Mouse (Mus musculus) thymus, adult 2 months (tissue): ENCODE results near the gene Angptl8. TPM values are rescaled to one million over a fixed set of nuclear protein-coding genes. Genes with fewer than 3 reads are reported as not detected.

Source experiments
- DNase-seq: peaks from one replicate; pipeline ENCODE4 v3.0.0; 2021
- H3K27ac ChIP-seq: fragments of 200-500 bp; 2 replicates; pipeline ENCODE4 v1.5.1; 2012; ENCODE audit warnings: low read length, control low read depth; ENCODE audit not compliant: control insufficient read depth, insufficient read depth
- H3K27me3 ChIP-seq: fragments of 200-500 bp; 2 replicates; pipeline ENCODE4 v1.6.1; 2012; ENCODE audit warnings: mild to moderate bottlenecking, low read length, moderate library complexity, mixed read lengths; ENCODE audit not compliant: control insufficient read depth, insufficient read depth
- H3K36me3 ChIP-seq: fragments of 200-500 bp; 2 replicates; pipeline ENCODE4 v1.6.1; 2012; ENCODE audit warnings: mild to moderate bottlenecking, low read length, moderate library complexity; ENCODE audit not compliant: control insufficient read depth, insufficient read depth
- H3K4me1 ChIP-seq: fragments of 200-500 bp; replicated peaks from 2 replicates; pipeline ENCODE4 v1.6.1; 2012; ENCODE audit warnings: low read length; ENCODE audit not compliant: control insufficient read depth, insufficient read depth
- H3K4me3 ChIP-seq: fragments of 200-500 bp; 2 replicates; pipeline ENCODE4 v1.5.1; 2012; ENCODE audit warnings: mild to moderate bottlenecking, low read length, control low read depth, moderate library complexity; ENCODE audit not compliant: control insufficient read depth, insufficient read depth
- CTCF ChIP-seq: fragments of 200-500 bp; IDR thresholded peaks from 2 replicates; pipeline ENCODE4 v1.5.1; 2012; ENCODE audit warnings: mild to moderate bottlenecking, control low read depth, low read length, moderate library complexity, borderline replicate concordance; ENCODE audit not compliant: control insufficient read depth, poor library complexity, insufficient read depth; ENCODE audit errors: extremely low read depth
- POLR2A ChIP-seq: fragments of 200-500 bp; IDR thresholded peaks from 2 replicates; pipeline ENCODE4 v1.6.1; 2012; ENCODE audit warnings: mild to moderate bottlenecking, low read length, control low read depth, moderate library complexity; ENCODE audit not compliant: control insufficient read depth, poor library complexity, insufficient read depth; ENCODE audit errors: extremely low read depth
- WGBS: fragments of 180-500 bp; shearing (Covaris S2); methylation state at CpG from one replicate; pipeline ENCODE4 v1.1.7; 2018; 5-methylcytosine and 5-hydroxymethylcytosine counted together
- polyA plus RNA-seq: library from polyadenylated mRNA; depleted of rRNA; stranded (reverse); fragments of >200 nt; gene quantifications from 2 replicates; pipeline ENCODE4 v1.2.3, GENCODE M21; 2012

The Angptl8 gene
- polyA plus RNA-seq, 1 experiment, result 4.7 TPM

DNA sequence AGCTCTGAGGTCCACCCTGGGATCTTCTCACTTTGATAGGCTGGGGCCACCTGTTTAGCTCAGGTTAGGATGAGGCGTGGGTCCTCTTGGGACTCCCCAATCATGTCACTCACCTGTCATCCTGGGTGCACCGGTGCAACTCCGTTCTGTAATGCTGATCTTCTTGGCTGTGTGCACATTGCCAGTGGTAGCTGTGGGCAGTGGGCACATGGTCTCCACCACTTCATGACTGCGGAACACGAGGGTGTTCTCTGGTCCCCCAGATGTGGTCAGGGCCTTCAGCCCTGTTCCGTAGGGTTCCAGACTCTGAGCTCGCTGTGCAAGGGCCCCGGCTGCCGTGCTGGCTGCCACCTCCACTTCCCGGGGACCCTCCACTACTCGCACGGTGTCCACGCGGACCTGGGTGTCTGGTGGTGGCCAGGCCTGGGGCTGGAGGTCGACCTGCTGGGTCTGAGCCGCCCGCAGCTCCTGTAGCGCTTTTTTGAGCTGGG lies 40.9 kb upstream of the Angptl8 start:
- TF ChIP-seq CTCF (no peak), POLR2A (no peak)
- peaks cover 10% of the 10 kb centered on the region for H3K4me1 ChIP-seq
- no peak overlapping the region for H3K27ac ChIP-seq
- 97% methylated on average over 18 of the region's 18 CpGs for WGBS
- H3K36me3 ChIP-seq, result no peaks in the 10 kb centered on the region
- DNase-seq, result no peak
- no peak overlapping the region for H3K4me3 ChIP-seq
- no peaks in the 10 kb centered on the region for H3K27me3 ChIP-seq

DNA sequence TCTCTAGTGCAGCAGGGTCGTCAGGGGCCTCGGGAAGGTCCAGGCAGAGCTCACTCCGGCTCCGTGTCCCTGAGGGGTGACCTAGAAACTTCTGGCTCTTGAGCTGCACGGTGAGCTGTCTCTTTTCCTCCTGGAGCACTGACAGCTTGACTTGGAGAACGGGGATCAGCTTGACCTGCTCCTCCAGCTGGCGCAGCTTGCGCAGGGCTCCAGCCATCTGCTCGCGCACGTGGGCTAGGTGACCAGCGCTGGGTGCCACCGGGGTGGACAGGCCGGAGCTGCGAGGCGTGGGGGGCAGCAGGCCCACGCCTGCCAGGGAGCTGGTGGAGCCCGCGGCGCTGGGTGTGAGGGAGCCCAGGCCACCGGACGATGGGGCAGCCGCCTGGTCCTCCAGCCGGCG lies 40.4 kb upstream of the Angptl8 start:
- Histone ChIP-seq H3K4me1 (peaks cover 10% of the 10 kb centered on the region), H3K4me3 (no peak overlapping the region), H3K36me3 (no peaks in the 10 kb centered on the region), H3K27me3 (no peaks in the 10 kb centered on the region), H3K27ac (no peak overlapping the region)
- no peak for TF ChIP-seq CTCF
- no peak for TF ChIP-seq POLR2A
- WGBS, result 98% methylated on average over 25 of the region's 25 CpGs
- DNase-seq, result no peak

DNA sequence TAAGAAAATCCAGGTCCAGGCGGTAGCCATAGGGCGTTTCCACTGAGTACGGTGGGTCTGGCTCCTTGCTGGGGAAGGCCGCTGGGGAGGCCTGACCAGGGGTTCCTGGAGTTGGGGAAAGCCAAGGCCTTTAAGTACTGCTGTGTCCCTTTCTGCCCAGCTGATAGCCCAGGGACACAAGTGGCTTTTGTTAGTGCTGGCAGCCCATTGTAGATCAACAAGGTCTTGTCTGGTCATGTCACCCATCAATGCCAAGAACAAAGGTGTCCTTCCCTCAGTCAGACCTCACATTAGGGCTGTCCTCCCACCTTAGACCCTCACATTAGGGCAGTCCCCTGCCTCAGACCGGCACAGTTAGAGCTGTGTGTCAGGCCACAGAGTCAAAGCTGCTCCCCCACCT lies 39.7 kb upstream of the Angptl8 start:
- WGBS, result 98% methylated on average over 5 of the region's 5 CpGs
- H3K27ac ChIP-seq, result no peak overlapping the region
- no peaks in the 10 kb centered on the region for H3K27me3 ChIP-seq
- no peak for DNase-seq
- TF ChIP-seq POLR2A (no peak), CTCF (no peak)
- H3K4me1 ChIP-seq, result peaks cover 10% of the 10 kb centered on the region
- H3K36me3 ChIP-seq, result no peaks in the 10 kb centered on the region
- no peak overlapping the region for H3K4me3 ChIP-seq

DNA sequence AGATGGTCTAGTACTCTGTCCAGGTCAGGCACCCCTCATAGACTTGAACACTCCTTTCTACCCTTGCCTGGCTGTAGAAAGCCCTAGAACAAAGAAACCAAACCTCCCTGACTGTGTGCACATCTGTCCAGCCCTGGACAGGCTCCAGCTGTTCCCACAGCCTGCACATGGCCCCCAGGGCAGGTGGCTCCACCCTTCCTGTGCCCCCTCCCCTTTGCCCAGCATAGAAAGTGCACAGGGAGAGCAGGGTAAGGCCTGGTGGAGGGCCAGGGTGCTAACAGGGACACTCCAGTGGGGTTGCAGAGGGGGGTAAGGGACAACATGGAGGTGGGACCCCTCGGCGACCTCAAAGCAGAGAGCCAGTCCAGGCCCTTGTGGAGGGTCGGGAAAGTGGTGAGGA lies 39.1 kb upstream of the Angptl8 start:
- Histone ChIP-seq H3K27ac (no peak overlapping the region), H3K4me3 (no peak overlapping the region), H3K4me1 (peaks cover 10% of the 10 kb centered on the region), H3K27me3 (no peaks in the 10 kb centered on the region), H3K36me3 (no peaks in the 10 kb centered on the region)
- TF ChIP-seq POLR2A (no peak), CTCF (no peak)
- WGBS, result 54% methylated on average over 3 of the region's 3 CpGs
- DNase-seq, result no peak

DNA sequence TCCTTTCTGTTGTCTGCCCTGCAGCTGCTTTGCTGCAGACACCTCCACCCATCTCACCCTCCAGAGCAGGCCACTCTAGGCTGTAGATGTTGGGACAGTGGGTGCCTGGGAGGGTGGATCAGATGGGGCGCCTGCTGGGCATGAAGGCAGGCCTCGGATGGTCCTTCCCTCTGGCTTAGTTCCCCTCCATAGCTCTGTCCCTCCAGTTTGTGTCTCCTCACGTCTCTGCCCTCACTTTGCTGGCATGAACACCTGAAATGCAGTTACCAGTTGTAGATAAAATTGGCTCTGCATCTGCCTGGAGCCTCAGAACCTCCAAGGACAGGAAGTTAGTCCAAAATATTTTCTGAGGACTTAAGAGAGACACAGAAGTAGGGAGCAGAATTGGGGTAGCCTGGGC lies 38.4 kb upstream of the Angptl8 start:
- H3K27me3 ChIP-seq, result no peaks in the 10 kb centered on the region
- no peak overlapping the region for H3K27ac ChIP-seq
- H3K4me1 ChIP-seq, result peaks cover 10% of the 10 kb centered on the region
- 75% methylated on average over 3 of the region's 3 CpGs for WGBS
- DNase-seq, result no peak
- TF ChIP-seq CTCF, result no peak
- TF ChIP-seq POLR2A, result no peak
- no peaks in the 10 kb centered on the region for H3K36me3 ChIP-seq
- no peak overlapping the region for H3K4me3 ChIP-seq

DNA sequence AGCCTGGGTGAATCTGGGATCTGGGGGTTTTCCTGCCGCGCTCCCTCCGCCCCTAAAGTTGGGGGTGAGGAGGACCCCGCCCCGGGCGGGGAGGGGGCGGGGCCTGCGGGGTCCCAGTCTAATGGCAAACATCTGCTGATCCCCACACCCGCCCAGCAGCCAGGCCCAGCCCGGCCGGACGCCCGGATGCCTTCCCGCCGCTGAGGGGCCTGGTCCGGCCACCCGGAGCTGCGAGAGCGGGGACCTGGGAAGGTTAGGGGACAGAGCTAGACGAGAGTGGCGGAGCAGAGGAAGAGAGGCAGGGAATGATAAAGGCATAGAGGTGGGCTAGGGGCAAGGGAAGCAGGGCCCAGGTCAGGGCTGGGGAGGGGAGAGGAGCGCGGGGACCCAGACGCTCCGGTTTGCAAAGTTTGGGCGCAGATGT lies 37.4 kb upstream of the Angptl8 start:
- peak; percentile 24 for DNase-seq
- H3K4me3 ChIP-seq, result peak overlapping the region; percentile 58
- TF ChIP-seq CTCF (no peak), POLR2A (no peak)
- no peak overlapping the region for H3K27ac ChIP-seq
- H3K27me3 ChIP-seq, result no peaks in the 10 kb centered on the region
- no peaks in the 10 kb centered on the region for H3K36me3 ChIP-seq
- H3K4me1 ChIP-seq, result peaks cover 10% of the 10 kb centered on the region
- WGBS, result 2% methylated on average over 26 of the region's 26 CpGs
